Mouse (Mus musculus) G1E (cell line): ENCODE results near the gene Csf3. TPM values are rescaled to one million over a fixed set of nuclear protein-coding genes. Genes with fewer than 3 reads are reported as not detected.

Experiments
- ATAC-seq: 2 replicates; pipeline ENCODE4 v1.8.0; 2016; ENCODE audit warnings: mild to moderate bottlenecking; ENCODE audit not compliant: insufficient number of reproducible peaks, poor library complexity, low FRiP score, severe bottlenecking; ENCODE audit errors: extremely low read depth
- DNase-seq: peaks from one replicate; pipeline ENCODE4 v3.0.0; 2012; ENCODE audit warnings: low spot score
- H3K27me3 ChIP-seq: 2 replicates; pipeline ENCODE4 v1.6.1; 2012; ENCODE audit warnings: mild to moderate bottlenecking, low read length, inconsistent platforms; ENCODE audit not compliant: insufficient read depth
- H3K36me3 ChIP-seq: replicated peaks from 2 replicates; pipeline ENCODE3; 2012; ENCODE audit warnings: mild to moderate bottlenecking, inconsistent platforms
- H3K4me1 ChIP-seq: 2 replicates; pipeline ENCODE4 v1.6.1; 2012; ENCODE audit warnings: low read depth, low read length, inconsistent platforms, mixed read lengths; ENCODE audit not compliant: insufficient read depth
- H3K4me3 ChIP-seq: 2 replicates; pipeline ENCODE4 v1.5.1; 2012; ENCODE audit warnings: low read depth, mild to moderate bottlenecking, inconsistent platforms, low read length, moderate library complexity, mixed read lengths
- H3K9me3 ChIP-seq: replicated peaks from 2 replicates; pipeline ENCODE4 v1.6.1; 2012; ENCODE audit warnings: inconsistent platforms
- CTCF ChIP-seq: IDR thresholded peaks from 2 replicates; pipeline ENCODE4 v1.5.1; 2012; ENCODE audit warnings: low read depth, low read length, inconsistent platforms, mixed read lengths
- GATA1 ChIP-seq: IDR thresholded peaks from 2 replicates; pipeline ENCODE4 v1.6.1; 2012; ENCODE audit warnings: borderline replicate concordance, low read length, inconsistent platforms, mixed read lengths
- GATA2 ChIP-seq: IDR thresholded peaks from 2 replicates; pipeline ENCODE4 v1.6.1; 2012; ENCODE audit warnings: low read depth, low read length, inconsistent platforms, borderline replicate concordance
- POLR2AphosphoS5 ChIP-seq: IDR thresholded peaks from 2 replicates; pipeline ENCODE4 v1.6.1; 2012; ENCODE audit warnings: low read depth, low read length, inconsistent platforms; ENCODE audit not compliant: insufficient replicate concordance
- TAL1 ChIP-seq: conservative IDR thresholded peaks from 2 replicates; pipeline ENCODE4 v1.6.1; 2012; ENCODE audit warnings: low read depth, low read length, inconsistent platforms, mixed read lengths
- polyA plus RNA-seq: library from polyadenylated mRNA; stranded (reverse); fragments of >175 nt; gene quantifications from 2 replicates; pipeline ENCODE4 v1.2.3, GENCODE M21; 2012
- total RNA-seq, 2 experiments: library from RNA; stranded (forward) in 1 of 2; stranded (reverse) in 1 of 2; fragments of 200-1000 nt in 1 of 2; fragments of >200 nt in 1 of 2; fragmentation: Nextera tagmentation in 1 of 2; gene quantifications; 2 replicates each; pipeline ENCODE4 v1.2.3; 2014 to 2017

Gene Csf3
- total and polyA plus RNA-seq, 3 experiments = 0.27 TPM; not detected in 2

DNA sequence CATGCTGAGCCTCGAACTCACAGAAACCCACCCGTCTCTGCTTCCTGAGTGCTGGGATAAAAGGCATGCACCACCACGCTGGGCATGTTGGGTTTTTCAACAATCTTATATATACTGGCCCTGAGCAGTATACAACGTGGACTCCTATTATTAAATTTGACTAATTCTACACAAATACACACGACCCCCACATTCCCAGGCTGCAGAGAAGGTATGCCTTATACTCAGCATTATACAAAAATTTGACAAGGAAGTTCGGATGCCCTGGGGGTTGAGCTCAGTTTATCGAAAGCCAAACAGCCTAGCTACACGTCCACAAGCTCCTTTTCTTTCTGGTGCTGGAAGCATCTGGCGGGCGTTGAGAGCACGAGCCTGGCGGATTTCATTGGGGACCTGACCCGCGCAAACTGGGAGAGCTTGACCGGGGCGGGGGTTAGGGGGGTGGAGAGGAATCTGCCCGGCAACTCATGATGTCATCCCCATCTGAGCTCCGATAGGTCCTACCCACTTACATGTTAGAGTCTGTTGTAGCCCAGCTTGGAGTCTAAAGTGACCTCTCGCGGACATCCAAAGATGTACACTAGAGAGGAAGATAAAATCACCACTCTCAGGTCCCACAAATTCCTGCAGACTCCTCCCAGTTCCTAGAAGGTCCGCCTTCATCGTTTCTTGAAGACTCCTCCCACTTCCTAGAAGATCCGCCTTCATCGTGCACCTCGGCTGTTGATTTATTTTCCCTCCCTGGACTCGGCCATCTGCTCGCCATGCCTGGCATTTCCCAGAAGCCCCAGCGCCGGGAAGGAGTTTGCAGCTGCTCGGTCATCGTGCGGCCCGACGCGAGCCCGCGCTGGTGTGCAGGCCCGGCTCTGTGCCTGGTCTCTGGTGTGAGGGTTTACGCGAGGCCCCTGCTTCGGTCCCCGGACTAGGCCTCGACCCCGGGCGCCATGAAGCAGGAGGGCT lies 19.0 kb upstream of the Csf3 start, which contains the start of gene Psmd3:
Gene Psmd3, plus strand, starts transcription at position 769 of the 960 bp plus-strand sequence.
- H3K36me3 ChIP-seq = peaks cover 30% of the 10 kb centered on the region
- H3K4me3 ChIP-seq = peak within 1 kb of the TSS; percentile 96
- no peaks in the 10 kb centered on the region for H3K9me3 ChIP-seq
- ATAC-seq (peak; percentile 92), DNase-seq (peak; percentile 95)
- H3K27me3 ChIP-seq = peaks cover 7% of the 10 kb centered on the region
- TF ChIP-seq GATA2 (no peak), GATA1 (no peak), POLR2AphosphoS5 (no peak), CTCF (no peak), TAL1 (no peak)
- H3K4me1 ChIP-seq = peaks cover 59% of the 10 kb centered on the region

DNA sequence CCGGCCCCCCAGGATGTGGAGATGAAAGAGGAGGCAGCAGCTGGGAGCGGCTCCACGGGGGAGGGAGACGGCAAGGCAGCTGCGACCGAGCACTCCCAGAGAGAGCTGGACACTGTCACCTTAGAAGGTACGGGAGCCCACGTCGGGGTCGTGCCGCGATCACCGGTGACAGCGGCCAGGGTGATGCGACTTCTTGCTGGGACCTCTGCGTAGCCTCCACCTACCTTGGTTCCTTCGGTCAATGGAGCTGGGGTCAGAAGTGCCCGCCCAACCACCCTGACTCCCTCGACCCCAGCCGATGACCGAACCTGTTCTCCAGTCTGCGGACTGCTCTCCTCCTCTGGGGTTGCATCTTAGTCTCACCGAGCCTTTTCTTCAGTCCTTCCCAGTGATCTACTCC lies 18.3 kb upstream of the Csf3 start:
- H3K36me3 ChIP-seq = peaks cover 37% of the 10 kb centered on the region
- peak overlapping the region; percentile 96 for H3K4me3 ChIP-seq
- no peaks in the 10 kb centered on the region for H3K9me3 ChIP-seq
- H3K4me1 ChIP-seq = peaks cover 54% of the 10 kb centered on the region
- no peak for ATAC-seq
- H3K27me3 ChIP-seq = peaks cover 4% of the 10 kb centered on the region
- TF ChIP-seq POLR2AphosphoS5 = no peak
- no peak for TF ChIP-seq GATA2
- no peak for TF ChIP-seq GATA1
- no peak for TF ChIP-seq TAL1
- no peak for TF ChIP-seq CTCF
- peak; percentile 36 for DNase-seq

DNA sequence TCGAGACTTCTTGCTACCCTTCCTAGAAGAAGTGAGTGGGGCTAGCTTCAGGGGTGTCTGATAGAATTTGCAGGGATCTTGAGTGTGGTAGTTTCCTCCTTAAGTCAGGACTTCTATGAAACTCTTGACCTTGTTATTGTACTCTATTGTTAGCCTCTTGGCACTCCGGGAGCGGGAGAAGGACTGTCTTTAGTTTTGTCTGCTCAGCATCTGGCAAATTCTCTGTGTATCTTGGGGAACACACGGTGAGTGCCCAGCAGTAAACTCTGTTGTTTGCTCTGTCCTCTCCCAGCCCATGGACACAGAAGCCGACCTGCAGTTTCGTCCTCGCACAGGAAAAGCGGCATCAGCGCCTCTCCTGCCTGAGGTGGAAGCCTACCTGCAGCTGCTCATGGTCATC lies 15.4 kb upstream of the Csf3 start:
- peaks cover 63% of the 10 kb centered on the region for H3K36me3 ChIP-seq
- no peak for TF ChIP-seq POLR2AphosphoS5
- TF ChIP-seq CTCF = no peak
- no peak for TF ChIP-seq GATA2
- no peak for TF ChIP-seq TAL1
- no peak for TF ChIP-seq GATA1
- DNase-seq = no peak
- H3K4me1 ChIP-seq = peaks cover 39% of the 10 kb centered on the region
- no peaks in the 10 kb centered on the region for H3K27me3 ChIP-seq
- no peak for ATAC-seq
- H3K4me3 ChIP-seq = no peak overlapping the region
- no peaks in the 10 kb centered on the region for H3K9me3 ChIP-seq

DNA sequence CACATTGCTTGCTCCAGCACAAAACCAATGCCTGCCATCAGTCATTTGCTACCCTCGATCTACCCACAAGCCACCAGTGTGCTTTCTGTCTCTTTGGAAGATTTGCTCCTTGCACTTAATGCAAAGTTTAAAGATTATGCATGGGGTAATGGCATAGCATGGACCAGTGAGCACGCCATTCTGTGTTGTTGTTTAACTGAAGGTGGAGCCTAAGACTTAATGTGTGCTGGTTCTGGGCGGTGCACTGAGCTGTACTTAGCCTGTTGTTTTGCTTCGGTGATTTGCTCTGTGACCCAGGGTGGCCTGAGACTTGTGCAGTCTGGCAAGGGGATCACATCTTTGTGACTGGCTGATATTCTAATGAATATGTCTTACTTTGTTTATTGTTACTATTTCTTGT lies 14.1 kb upstream of the Csf3 start:
- Histone ChIP-seq H3K27me3 (no peaks in the 10 kb centered on the region), H3K9me3 (no peaks in the 10 kb centered on the region), H3K4me3 (no peak overlapping the region), H3K36me3 (peaks cover 76% of the 10 kb centered on the region), H3K4me1 (peaks cover 31% of the 10 kb centered on the region)
- no peak for ATAC-seq
- DNase-seq = no peak
- TF ChIP-seq TAL1 (no peak), POLR2AphosphoS5 (no peak), GATA2 (no peak), CTCF (no peak), GATA1 (no peak)

DNA sequence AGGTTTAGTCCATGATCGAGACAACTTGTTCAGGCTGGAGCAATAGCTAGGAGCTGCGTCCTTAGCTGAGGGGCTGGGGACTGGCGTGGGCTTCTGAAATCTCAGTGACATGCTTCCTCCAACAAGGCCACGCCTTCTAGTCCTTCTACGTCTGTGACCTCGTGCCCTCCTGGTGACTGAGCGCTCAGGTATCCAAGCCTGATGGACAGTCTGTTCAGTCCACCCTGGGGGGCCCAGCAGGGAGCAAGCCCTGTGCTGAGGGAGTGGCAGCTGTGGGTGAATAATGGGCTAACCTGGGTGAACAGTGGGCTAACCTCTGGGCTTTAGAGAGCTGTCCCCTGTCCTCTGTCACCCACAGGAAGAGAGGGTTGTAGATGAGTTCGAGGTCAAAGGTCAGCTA lies 13.1 kb upstream of the Csf3 start:
- H3K4me1 ChIP-seq = peaks cover 36% of the 10 kb centered on the region
- TF ChIP-seq GATA2 (no peak), TAL1 (no peak), GATA1 (no peak), CTCF (no peak), POLR2AphosphoS5 (no peak)
- no peaks in the 10 kb centered on the region for H3K9me3 ChIP-seq
- DNase-seq (no peak), ATAC-seq (no peak)
- H3K4me3 ChIP-seq = no peak overlapping the region
- peaks cover 86% of the 10 kb centered on the region for H3K36me3 ChIP-seq
- no peaks in the 10 kb centered on the region for H3K27me3 ChIP-seq

DNA sequence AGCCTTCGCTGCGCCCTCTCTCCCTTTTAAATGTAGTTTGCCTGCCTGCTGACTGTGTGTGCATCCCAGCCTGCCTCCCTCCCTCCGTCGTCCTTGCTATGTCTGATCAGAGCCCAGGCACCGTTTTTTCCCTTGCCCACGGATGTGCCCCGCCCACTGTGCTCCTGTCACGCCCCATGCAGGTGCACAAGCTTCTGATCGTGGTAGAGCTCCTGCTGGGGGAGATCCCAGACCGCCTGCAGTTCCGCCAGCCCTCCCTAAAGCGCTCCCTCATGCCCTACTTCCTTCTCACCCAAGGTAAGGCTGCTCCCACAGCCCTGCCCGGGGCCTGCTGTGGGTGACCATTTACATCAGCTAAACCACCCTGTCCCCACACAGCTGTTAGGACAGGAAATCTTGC lies 7.9 kb upstream of the Csf3 start:
- Histone ChIP-seq H3K9me3 (no peaks in the 10 kb centered on the region), H3K27me3 (no peaks in the 10 kb centered on the region), H3K4me1 (peaks cover 20% of the 10 kb centered on the region), H3K36me3 (peaks cover 90% of the 10 kb centered on the region), H3K4me3 (no peak overlapping the region)
- DNase-seq = no peak
- TF ChIP-seq TAL1 (no peak), GATA2 (no peak), GATA1 (no peak), CTCF (no peak), POLR2AphosphoS5 (no peak)
- no peak for ATAC-seq
